ENCODE assay signal across 8 mouse cellular contexts in genomic region chr3:51739049-51739834, GRCm38 (mm10).
DNase-seq lines count a peak whose midpoint lies in the region; ATAC-seq lines count a peak whose summit lies in the region.

No protein-coding gene starts in this region.

- peak; percentile 74 for ATAC-seq in erythroid progenitor cell, adult 5-6 weeks (replicated peaks; ENCODE audit: low FRiP score, poor library complexity, severe bottlenecking)

- intact Hi-C loops in gastrocnemius, postnatal 14 days (cut with DNase I; ENCODE audit: low total_unique reads) = no loop called here

- peak; percentile 58 for DNase-seq in thymus, postnatal 0 days (ENCODE audit: low spot score)
- DNase-seq in thymus, postnatal 25 days = no peak
- peak; percentile 59 for DNase-seq in kidney, adult 11 months
- peak; percentile 49 for DNase-seq in lung, postnatal 10 days
- peak; percentile 51 for DNase-seq in testis, postnatal 10 days (ENCODE audit: low spot score)
- no peak for DNase-seq in frontal cortex, adult 2 months (ENCODE audit: extremely low spot score in 1 of 2, low spot score in 1 of 2)
- DNase-seq in gastrocnemius, postnatal 14 days = no peak

Comparison
In these comparisons a context has a peak if more than half of its experiments do, and no peak if none do; other contexts are left out.
1. DNase-seq: peak in thymus, postnatal 0 days (single experiment), kidney, adult 11 months (single experiment), lung, postnatal 10 days (single experiment) and testis, postnatal 10 days (single experiment); none in thymus, postnatal 25 days (single experiment), frontal cortex, adult 2 months (0 of 2) and gastrocnemius, postnatal 14 days (single experiment).